In genomic region chr17:25880196-25880910, GRCm38 (mm10) we compare ENCODE assay signal across 9 mouse cellular contexts. TPM values are rescaled to one million over a fixed set of nuclear protein-coding genes. Genes with fewer than 3 reads are reported as not detected.
DNase-seq lines count a peak whose midpoint lies in the region; ATAC-seq and TF ChIP-seq lines count a peak whose summit lies in the region.
"Had no signal": no experiment of that assay in that cellular context is flagged by ENCODE, and none has a peak within 500 bp of the region (broad histone marks: within the 10 kb centered on the region; RNA-seq: fewer than 3 reads in every experiment).

Wfikkn1 (minus strand) TSS chr17:25880858.

- H3K36me3 ChIP-seq in heart, embryonic 12.5 days, result peaks cover 53% of the 10 kb centered on the region
- H3K36me3 ChIP-seq in hindbrain, postnatal 0 days (ENCODE audit: insufficient read depth, low read length), result peaks cover 28% of the 10 kb centered on the region
- peaks cover 19% of the 10 kb centered on the region for H3K36me3 ChIP-seq in midbrain, embryonic 16.5 days (ENCODE audit: control insufficient read depth, insufficient read depth, low read length)

- no peak for TF ChIP-seq CTCF in hindbrain, postnatal 0 days (IDR thresholded peaks at IDR 0.05; ENCODE audit: low read depth)

- H3K9ac ChIP-seq in heart, embryonic 12.5 days, result no peak within 1 kb of the TSS; the same call in 1 of the 2 replicates
- H3K9ac ChIP-seq in hindbrain, postnatal 0 days (replicated peaks; ENCODE audit: low read length), result 0 out of 2 replicates have a peak within 1 kb of the TSS, but pooled peaks have one; percentile 26
- H3K9ac ChIP-seq in midbrain, embryonic 16.5 days (ENCODE audit: low read depth, low read length), result peak within 1 kb of the TSS; percentile 42; the same call in 1 of the 2 replicates

- H3K4me1 ChIP-seq in heart, embryonic 12.5 days (replicated peaks), result peaks cover 43% of the 10 kb centered on the region
- peaks cover 9% of the 10 kb centered on the region; the same call in 1 of the 2 replicates for H3K4me1 ChIP-seq in hindbrain, postnatal 0 days (ENCODE audit: insufficient read depth, low read length)
- H3K4me1 ChIP-seq in midbrain, embryonic 16.5 days (ENCODE audit: control insufficient read depth, insufficient read depth, low read length), result peaks cover 19% of the 10 kb centered on the region

- no peak within 1 kb of the TSS for H3K4me3 ChIP-seq in heart, embryonic 12.5 days
- no peak within 1 kb of the TSS for H3K4me3 ChIP-seq in hindbrain, postnatal 0 days (ENCODE audit: low read length)
- H3K4me3 ChIP-seq in midbrain, embryonic 16.5 days (ENCODE audit: low read depth, low read length), result no peak within 1 kb of the TSS

- H3K9me3 ChIP-seq in heart, embryonic 12.5 days (replicated peaks), result no peaks in the 10 kb centered on the region
- H3K9me3 ChIP-seq in hindbrain, postnatal 0 days (ENCODE audit: low read length), result no peaks in the 10 kb centered on the region
- H3K9me3 ChIP-seq in midbrain, embryonic 16.5 days (replicated peaks; ENCODE audit: control insufficient read depth, low read length, poor library complexity, severe bottlenecking), result no peaks in the 10 kb centered on the region

- ATAC-seq in heart, embryonic 12.5 days (ENCODE audit: insufficient number of reproducible peaks, low FRiP score), result no peak
- no peak for ATAC-seq in hindbrain, postnatal 0 days
- ATAC-seq in midbrain, embryonic 16.5 days, result no peak

- WGBS in heart, embryonic 12.5 days, result 52% methylated on average over 5 of the region's 5 CpGs
- WGBS in hindbrain, postnatal 0 days, result 26% methylated on average over 5 of the region's 5 CpGs
- WGBS in midbrain, embryonic 16.5 days, result 24% methylated on average over 5 of the region's 5 CpGs

- no peak for DNase-seq in heart, adult 18-20 months
- peak; percentile 84 for DNase-seq in embryo, embryonic 10.5 days (ENCODE audit: low spot score)
- DNase-seq in hindbrain, postnatal 0 days (ENCODE audit: low spot score), result peak; percentile 35
- DNase-seq in thymus, postnatal 4 days, result no peak
- DNase-seq in frontal cortex, postnatal 10 days (ENCODE audit: low spot score in 2 of 2), result no peak
- DNase-seq in thymus, postnatal 36 days, result no peak
- DNase-seq: left cerebral cortex, postnatal 4 days had no signal

- H3K4me2 ChIP-seq in heart, embryonic 12.5 days, result no peak within 1 kb of the TSS
- no peak within 1 kb of the TSS for H3K4me2 ChIP-seq in hindbrain, postnatal 0 days (ENCODE audit: low read depth, low read length)
- H3K4me2 ChIP-seq in midbrain, embryonic 16.5 days (ENCODE audit: low read length), result no peak within 1 kb of the TSS

- H3K27me3 ChIP-seq in heart, embryonic 12.5 days (replicated peaks), result no peaks in the 10 kb centered on the region
- no peaks in the 10 kb centered on the region for H3K27me3 ChIP-seq in hindbrain, postnatal 0 days (ENCODE audit: insufficient read depth, low read length)
- H3K27me3 ChIP-seq in midbrain, embryonic 16.5 days (ENCODE audit: control insufficient read depth, insufficient read depth, low read depth, low read length), result no peaks in the 10 kb centered on the region

- peak within 1 kb of the TSS; percentile 22; the same call in 1 of the 2 replicates for H3K27ac ChIP-seq in heart, embryonic 12.5 days (ENCODE audit: poor library complexity, severe bottlenecking)
- H3K27ac ChIP-seq in hindbrain, postnatal 0 days, result 0 out of 2 replicates have a peak within 1 kb of the TSS, but pooled peaks have one; percentile 13
- peak within 1 kb of the TSS; percentile 58 for H3K27ac ChIP-seq in midbrain, embryonic 16.5 days (ENCODE audit: low read length)

RNA-seq across cellular contexts. Expression of gene Wfikkn1, which starts in this region (rescaled TPM):
- polyA plus RNA-seq in heart, embryonic 12.5 days (2016; fragmentation: Nextera tagmentation; extraction: Ambion mirVana), result 0.19 and 0.40 TPM in 2 replicates
- total RNA-seq in heart, adult 18-20 months (2021), result under 1 TPM; 0.21 to 0.50 TPM
- total RNA-seq in hindbrain, postnatal 0 days (2014; rRNA removed), result 1.2 and 1.5 TPM in 2 replicates
- 0.33 and 0.58 TPM in 2 replicates for polyA plus RNA-seq in hindbrain, postnatal 0 days (2015; fragmentation: Nextera tagmentation; extraction: Ambion mirVana)
- polyA plus RNA-seq in midbrain, embryonic 16.5 days (2015; fragmentation: Nextera tagmentation; extraction: Ambion mirVana), result 0.45 and 0.52 TPM in 2 replicates

Comparison
In these comparisons a context has a peak if more than half of its experiments do, and no peak if none do; other contexts are left out.
1. DNase-seq: peak in embryo, embryonic 10.5 days (single experiment) and hindbrain, postnatal 0 days (single experiment); none in heart, adult 18-20 months (0 of 2), thymus, postnatal 4 days (single experiment), frontal cortex, postnatal 10 days (0 of 2) and thymus, postnatal 36 days (0 of 2).
2. Peak in every context shown above with its lines, with median percentiles within 50 percentile points of each other: H3K27ac ChIP-seq.